Mouse (Mus musculus): Measurements from ENCODE around the gene Map3k12. TPM values are rescaled to one million over a fixed set of nuclear protein-coding genes. Genes with fewer than 3 reads are reported as not detected.
A peak's percentile ranks its signal among the peaks of the same experiment; 100 is the strongest.

The Map3k12 gene
- polyA plus RNA-seq, 1 experiment from 2014 or later: 27.7 TPM

- H3K36me3 ChIP-seq: peaks cover 71% of the 10 kb centered on the region
- 91% methylated on average over 9 of the region's 9 CpGs for WGBS
- no peak for DNase-seq (ENCODE audit: low spot score)
These were observed 10.9 kb downstream of the Map3k12 start for GRCm38 (mm10) chr15:102505770-102506463.

DNA sequence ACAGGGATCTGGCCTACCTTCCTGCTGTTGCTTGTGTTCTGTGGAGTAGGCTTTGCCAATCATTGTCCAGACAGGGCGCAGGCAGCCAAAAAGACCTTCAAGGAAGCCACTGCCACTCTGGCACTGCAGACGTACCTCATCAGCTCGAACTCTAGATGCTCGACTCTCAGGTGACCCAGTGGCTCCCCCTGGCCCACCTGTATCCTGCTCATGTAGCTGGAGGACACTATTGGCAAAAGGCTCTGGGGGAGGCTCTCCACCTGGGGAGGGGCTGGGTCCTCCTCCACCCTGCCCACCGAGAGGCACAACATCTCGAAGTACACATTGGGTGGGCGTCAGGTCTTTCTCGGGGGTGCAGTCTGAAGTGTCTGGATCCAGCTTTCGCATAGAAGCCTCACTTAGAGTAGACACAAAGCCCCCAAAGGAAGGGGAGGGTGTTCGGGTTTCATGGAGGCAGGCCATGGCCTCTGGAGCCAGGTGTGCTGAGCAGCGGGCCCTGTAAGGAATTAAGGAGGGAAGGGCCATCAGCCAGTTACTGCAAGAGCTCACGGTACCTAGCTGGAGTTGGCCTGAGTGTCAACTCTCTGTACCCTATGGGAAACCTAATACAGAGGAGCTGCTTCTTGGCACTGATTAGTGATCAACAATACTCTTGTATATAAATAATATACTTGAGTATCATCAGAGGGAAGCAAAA lies 11.6 kb downstream of the Map3k12 start:
- H3K27ac ChIP-seq: 0 out of 2 replicates have a peak overlapping the region, but pooled peaks have one; percentile 42
- H3K36me3 ChIP-seq: peaks cover 78% of the 10 kb centered on the region
- no peak for DNase-seq (ENCODE audit: low spot score)
- no peaks in the 10 kb centered on the region for H3K27me3 ChIP-seq (ENCODE audit: low read depth, poor library complexity, severe bottlenecking)
- H3K9me3 ChIP-seq (replicated peaks): no peaks in the 10 kb centered on the region
- H3K4me1 ChIP-seq: peaks cover 9% of the 10 kb centered on the region
- 76% methylated on average over 12 of the region's 12 CpGs for WGBS
- H3K4me3 ChIP-seq: no peak overlapping the region

More at GRCm38 (mm10) chr15:102505770-102506463, 10.9 kb downstream of the Map3k12 start:
- no peaks in the 10 kb centered on the region for H3K27me3 ChIP-seq (ENCODE audit: low read depth, poor library complexity, severe bottlenecking)
- no peaks in the 10 kb centered on the region for H3K9me3 ChIP-seq (replicated peaks)
- H3K4me3 ChIP-seq: no peak overlapping the region
- H3K27ac ChIP-seq: no peak overlapping the region
- H3K4me1 ChIP-seq: peaks cover 16% of the 10 kb centered on the region

GRCm38 (mm10) chr15:102503924-102504782 lies 12.7 kb downstream of the Map3k12 start:
- Histone ChIP-seq H3K4me3 (no peak overlapping the region), H3K27ac (no peak overlapping the region), H3K4me1 (no peaks in the 10 kb centered on the region), H3K36me3 (peaks cover 88% of the 10 kb centered on the region), H3K9me3 (replicated peaks) (no peaks in the 10 kb centered on the region), H3K27me3 (ENCODE audit: low read depth, poor library complexity, severe bottlenecking) (no peaks in the 10 kb centered on the region)
- WGBS: 89% methylated on average over 9 of the region's 9 CpGs
- no peak for DNase-seq (ENCODE audit: low spot score)

DNA sequence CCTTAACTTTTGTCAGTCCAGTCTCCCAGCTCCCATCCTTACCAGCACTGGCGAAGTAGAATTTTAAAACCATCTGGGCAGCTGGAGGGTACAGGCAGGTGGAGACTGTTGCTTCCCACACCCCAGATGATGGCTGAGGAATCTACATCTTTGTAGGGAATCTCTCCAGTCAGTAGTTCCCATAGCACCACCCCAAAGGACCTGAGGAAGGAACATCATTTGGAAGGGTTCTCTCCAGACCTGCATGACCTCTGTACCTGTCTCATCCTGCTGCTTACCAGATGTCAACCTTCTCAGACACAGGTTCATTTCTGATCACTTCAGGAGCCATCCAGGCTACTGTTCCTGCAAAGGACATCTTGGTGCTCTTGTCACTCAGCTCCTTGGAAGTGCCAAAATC lies 13.4 kb downstream of the Map3k12 start, which contains the start of gene Gm10337:
Gene Gm10337 (plus strand): TSS at position 276 of the 400 bp plus-strand sequence.
- no peaks in the 10 kb centered on the region for H3K27me3 ChIP-seq (ENCODE audit: low read depth, poor library complexity, severe bottlenecking)
- no peaks in the 10 kb centered on the region for H3K4me1 ChIP-seq
- no peak within 1 kb of the TSS for H3K27ac ChIP-seq
- 85% methylated on average over 1 of the region's 1 CpGs for WGBS
- H3K9me3 ChIP-seq (replicated peaks): no peaks in the 10 kb centered on the region
- no peak for DNase-seq (ENCODE audit: low spot score)
- peaks cover 94% of the 10 kb centered on the region for H3K36me3 ChIP-seq
- no peak within 1 kb of the TSS for H3K4me3 ChIP-seq

GRCm38 (mm10) chr15:102502254-102502840 lies 14.5 kb downstream of the Map3k12 start:
- H3K9me3 ChIP-seq (replicated peaks): no peaks in the 10 kb centered on the region
- no peak for DNase-seq (ENCODE audit: low spot score)
- H3K4me3 ChIP-seq: no peak overlapping the region
- H3K27me3 ChIP-seq (ENCODE audit: low read depth, poor library complexity, severe bottlenecking): no peaks in the 10 kb centered on the region
- H3K4me1 ChIP-seq: no peaks in the 10 kb centered on the region
- no peak overlapping the region for H3K27ac ChIP-seq
- WGBS: 82% methylated on average over 9 of the region's 9 CpGs
- H3K36me3 ChIP-seq: peaks cover 95% of the 10 kb centered on the region

DNA sequence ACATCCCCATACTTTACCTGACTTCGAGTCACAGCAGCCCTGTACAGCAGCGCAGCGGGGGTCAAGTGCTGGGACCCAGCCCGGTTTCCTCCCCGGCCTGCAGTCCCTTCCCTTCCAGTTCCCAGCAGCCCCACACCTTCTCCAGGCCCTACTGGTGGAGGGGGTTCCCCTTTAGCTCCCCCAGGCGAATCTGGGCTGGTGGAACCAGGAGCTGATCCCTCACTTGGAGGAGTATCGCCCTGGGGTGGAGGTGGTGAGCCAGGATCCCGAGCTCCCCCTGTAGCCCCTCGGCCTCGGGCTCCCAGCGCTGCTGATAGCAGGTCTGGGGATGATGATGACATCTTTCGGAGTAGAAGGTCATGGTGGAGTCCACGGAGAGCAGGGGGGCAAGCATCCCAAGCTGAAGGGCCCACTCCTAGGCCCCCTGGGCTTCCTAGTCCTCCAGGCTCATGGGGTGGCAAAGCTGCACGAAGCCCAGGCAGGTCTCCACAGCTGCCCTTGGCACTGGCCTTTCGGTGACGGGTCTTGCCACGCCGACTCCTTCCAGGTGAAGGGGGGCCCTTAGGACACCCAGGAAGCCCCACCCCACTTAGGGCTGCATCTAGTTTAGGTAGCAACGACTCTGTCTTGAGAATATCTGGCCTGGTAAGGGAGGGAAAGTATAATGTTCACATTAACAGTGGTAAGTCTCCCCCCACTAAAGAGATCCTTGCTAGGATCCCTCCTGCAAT lies 15.6 kb downstream of the Map3k12 start:
- peak; percentile 31 for DNase-seq (ENCODE audit: low spot score)
- no peaks in the 10 kb centered on the region for H3K4me1 ChIP-seq
- no peaks in the 10 kb centered on the region for H3K27me3 ChIP-seq (ENCODE audit: low read depth, poor library complexity, severe bottlenecking)
- no peak overlapping the region for H3K4me3 ChIP-seq
- peaks cover 96% of the 10 kb centered on the region for H3K36me3 ChIP-seq
- H3K27ac ChIP-seq: no peak overlapping the region
- 90% methylated on average over 19 of the region's 19 CpGs for WGBS
- H3K9me3 ChIP-seq (replicated peaks): no peaks in the 10 kb centered on the region

- no peak for DNase-seq (ENCODE audit: low spot score)
- Histone ChIP-seq H3K4me1 (no peaks in the 10 kb centered on the region), H3K4me3 (no peak overlapping the region), H3K9me3 (replicated peaks) (no peaks in the 10 kb centered on the region), H3K27me3 (ENCODE audit: low read depth, poor library complexity, severe bottlenecking) (no peaks in the 10 kb centered on the region), H3K27ac (no peak overlapping the region), H3K36me3 (peaks cover 99% of the 10 kb centered on the region)
- 91% methylated on average over 5 of the region's 5 CpGs for WGBS
These were observed 16.4 kb downstream of the Map3k12 start for GRCm38 (mm10) chr15:102500479-102500878.

GRCm38 (mm10) chr15:102499851-102500250 lies 17.0 kb downstream of the Map3k12 start:
- no peak for DNase-seq (ENCODE audit: low spot score)
- Histone ChIP-seq H3K9me3 (replicated peaks) (no peaks in the 10 kb centered on the region), H3K27ac (no peak overlapping the region), H3K36me3 (peaks cover 99% of the 10 kb centered on the region), H3K4me3 (no peak overlapping the region), H3K27me3 (ENCODE audit: low read depth, poor library complexity, severe bottlenecking) (no peaks in the 10 kb centered on the region), H3K4me1 (no peaks in the 10 kb centered on the region)
- 91% methylated on average over 6 of the region's 6 CpGs for WGBS

DNA sequence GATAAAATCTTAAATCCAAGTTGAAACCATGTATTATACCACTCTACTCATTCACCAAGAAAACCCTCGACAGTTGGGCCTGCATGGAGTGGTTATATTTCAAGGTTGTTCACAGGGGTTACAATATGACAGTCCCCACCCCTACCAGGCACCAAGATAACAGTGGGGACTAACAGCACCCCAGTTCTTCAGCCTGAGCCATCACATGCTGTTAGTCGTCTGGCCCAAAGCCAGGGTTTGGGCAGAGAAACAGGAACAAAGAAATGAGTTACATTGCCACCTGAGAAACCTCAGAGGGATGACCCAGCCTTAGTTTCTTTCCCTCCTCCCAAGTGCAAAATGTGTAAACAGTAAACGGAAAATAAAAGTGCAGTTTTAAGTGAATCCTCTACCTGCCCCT lies 17.5 kb downstream of the Map3k12 start:
- Histone ChIP-seq H3K27ac (no peak overlapping the region), H3K4me3 (no peak overlapping the region), H3K4me1 (no peaks in the 10 kb centered on the region), H3K9me3 (replicated peaks) (no peaks in the 10 kb centered on the region), H3K36me3 (peaks cover 99% of the 10 kb centered on the region), H3K27me3 (ENCODE audit: low read depth, poor library complexity, severe bottlenecking) (no peaks in the 10 kb centered on the region)
- WGBS: 80% methylated on average over 3 of the region's 3 CpGs
- DNase-seq (ENCODE audit: low spot score): no peak

DNA sequence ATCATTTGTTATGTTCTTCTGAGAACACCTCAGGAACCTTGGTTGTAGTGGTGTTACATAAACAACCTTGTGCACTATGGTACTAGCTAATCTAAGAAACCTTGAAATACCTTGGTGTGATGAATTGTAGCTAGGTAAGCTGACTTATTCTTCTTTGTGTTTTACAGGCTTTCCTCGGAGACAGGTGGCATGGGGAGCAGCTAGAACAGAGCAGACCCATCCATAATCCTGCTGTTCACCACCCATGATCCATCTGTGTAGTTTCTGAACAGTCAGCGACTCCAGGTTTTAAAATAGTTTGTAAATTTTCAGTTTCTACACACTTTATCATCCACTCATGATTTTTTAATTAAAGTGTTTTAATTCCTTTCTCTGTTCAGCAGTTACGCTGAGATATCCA lies 18.5 kb downstream of the Map3k12 start:
- no peak for DNase-seq (ENCODE audit: low spot score)
- Histone ChIP-seq H3K4me3 (no peak overlapping the region), H3K36me3 (peaks cover 99% of the 10 kb centered on the region), H3K27me3 (ENCODE audit: low read depth, poor library complexity, severe bottlenecking) (no peaks in the 10 kb centered on the region), H3K4me1 (no peaks in the 10 kb centered on the region), H3K27ac (no peak overlapping the region), H3K9me3 (replicated peaks) (no peaks in the 10 kb centered on the region)
- WGBS: 91% methylated on average over 3 of the region's 3 CpGs

DNA sequence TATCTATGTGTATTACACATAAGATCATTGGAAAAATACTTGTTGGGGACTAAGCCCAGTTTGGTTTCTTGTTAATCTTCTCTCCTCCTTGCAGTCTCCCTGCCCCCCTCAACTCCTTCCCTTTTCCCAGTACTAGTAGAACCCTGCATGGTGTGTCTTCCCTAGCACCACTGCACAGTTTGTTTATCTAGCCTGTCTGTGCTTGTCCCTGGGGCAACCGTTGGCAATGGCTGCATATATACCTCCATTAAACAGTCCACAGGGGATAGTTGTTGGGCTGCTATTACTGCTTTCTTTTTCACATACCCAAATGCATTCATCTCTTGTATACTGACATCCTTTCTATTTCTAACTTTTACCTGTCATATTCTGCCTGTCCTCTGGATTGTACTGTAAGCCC lies 29.2 kb downstream of the Map3k12 start:
- Histone ChIP-seq H3K36me3 (peaks cover 100% of the 10 kb centered on the region), H3K4me1 (no peaks in the 10 kb centered on the region), H3K27me3 (ENCODE audit: low read depth, poor library complexity, severe bottlenecking) (no peaks in the 10 kb centered on the region), H3K27ac (no peak overlapping the region), H3K9me3 (replicated peaks) (no peaks in the 10 kb centered on the region), H3K4me3 (no peak overlapping the region)
- WGBS: 80% methylated on average over 1 of the region's 1 CpGs
- DNase-seq (ENCODE audit: low spot score): no peak

DNA sequence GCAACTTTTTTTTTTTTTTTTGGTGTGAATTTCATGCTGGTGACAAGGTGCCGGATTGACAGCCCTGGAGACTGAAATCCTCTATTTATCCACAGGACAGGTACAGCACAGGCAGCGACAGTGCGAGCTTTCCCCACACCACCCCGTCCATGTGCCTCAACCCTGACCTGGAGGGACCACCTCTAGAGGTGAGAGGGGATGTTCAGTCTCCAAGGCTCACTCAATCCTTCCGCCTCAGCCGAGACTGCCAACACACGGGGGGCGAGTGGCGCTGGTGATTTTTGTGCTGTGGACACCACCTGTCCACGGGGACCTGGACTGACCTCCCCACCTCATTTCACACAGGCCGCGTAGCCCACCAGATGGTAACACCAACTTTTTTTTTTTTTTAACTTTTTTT lies 31.0 kb downstream of the Map3k12 start:
- Histone ChIP-seq H3K4me3 (no peak overlapping the region), H3K36me3 (peaks cover 99% of the 10 kb centered on the region), H3K9me3 (replicated peaks) (no peaks in the 10 kb centered on the region), H3K27me3 (ENCODE audit: low read depth, poor library complexity, severe bottlenecking) (no peaks in the 10 kb centered on the region), H3K27ac (no peak overlapping the region), H3K4me1 (no peaks in the 10 kb centered on the region)
- no peak for DNase-seq (ENCODE audit: low spot score)
- 89% methylated on average over 12 of the region's 12 CpGs for WGBS

Measured in limb, embryonic 10.5 days (tissue).